Mouse (Mus musculus): ENCODE results near the gene Bdkrb2. TPM values are rescaled to one million over a fixed set of nuclear protein-coding genes. Genes with fewer than 3 reads are reported as not detected.

The Bdkrb2 gene
- polyA plus RNA-seq, 1 experiment from 2014 or later, result 0.46 TPM

GRCm38 (mm10) chr12:105572622-105573021 is 9.6 kb downstream of the Bdkrb2 start:
- Histone ChIP-seq H3K27ac (replicated peaks) (no peak overlapping the region), H3K27me3 (ENCODE audit: low read depth, poor library complexity, severe bottlenecking) (no peaks in the 10 kb centered on the region), H3K9me3 (replicated peaks) (no peaks in the 10 kb centered on the region), H3K4me1 (0 out of 2 replicates have a peak, but pooled peaks cover 12% of the 10 kb centered on the region), H3K36me3 (no peaks in the 10 kb centered on the region), H3K4me3 (no peak overlapping the region)
- no peak for DNase-seq (ENCODE audit: low spot score)
- whole genome bisulfite sequencing, result 83% methylated on average over 2 of the region's 2 CpGs

- 93% methylated on average over 4 of the region's 4 CpGs for WGBS
- no peak overlapping the region for H3K27ac ChIP-seq (replicated peaks)
- no peak for DNase-seq (ENCODE audit: low spot score)
- H3K36me3 ChIP-seq, result no peaks in the 10 kb centered on the region
- H3K4me1 ChIP-seq, result 0 out of 2 replicates have a peak, but pooled peaks cover 12% of the 10 kb centered on the region
- H3K9me3 ChIP-seq (replicated peaks), result no peaks in the 10 kb centered on the region
- H3K4me3 ChIP-seq, result no peak overlapping the region
- no peaks in the 10 kb centered on the region for H3K27me3 ChIP-seq (ENCODE audit: low read depth, poor library complexity, severe bottlenecking)
Observed at GRCm38 (mm10) chr12:105574356-105574755, 11.3 kb downstream of the Bdkrb2 start.

GRCm38 (mm10) chr12:105580490-105580889 is 17.5 kb downstream of the Bdkrb2 start:
- no peak for DNase-seq (ENCODE audit: low spot score)
- no peaks in the 10 kb centered on the region for H3K36me3 ChIP-seq
- H3K9me3 ChIP-seq (replicated peaks), result no peaks in the 10 kb centered on the region
- peaks cover 26% of the 10 kb centered on the region for H3K4me1 ChIP-seq
- WGBS, result 81% methylated on average over 17 of the region's 17 CpGs
- H3K27me3 ChIP-seq (ENCODE audit: low read depth, poor library complexity, severe bottlenecking), result peaks cover 3% of the 10 kb centered on the region
- no peak overlapping the region; the same call in 1 of the 2 replicates for H3K27ac ChIP-seq (replicated peaks)
- H3K4me3 ChIP-seq, result no peak overlapping the region

GRCm38 (mm10) chr12:105582486-105582885 is 19.5 kb downstream of the Bdkrb2 start:
- H3K27ac ChIP-seq (replicated peaks), result no peak overlapping the region
- no peaks in the 10 kb centered on the region for H3K9me3 ChIP-seq (replicated peaks)
- 56% methylated on average over 9 of the region's 9 CpGs for WGBS
- no peaks in the 10 kb centered on the region for H3K36me3 ChIP-seq
- H3K4me1 ChIP-seq, result peaks cover 26% of the 10 kb centered on the region
- H3K27me3 ChIP-seq (ENCODE audit: low read depth, poor library complexity, severe bottlenecking), result peaks cover 12% of the 10 kb centered on the region
- H3K4me3 ChIP-seq, result no peak overlapping the region
- no peak for DNase-seq (ENCODE audit: low spot score)

GRCm38 (mm10) chr12:105583484-105583883 is 20.5 kb downstream of the Bdkrb2 start:
- H3K4me3 ChIP-seq, result no peak overlapping the region
- peaks cover 12% of the 10 kb centered on the region for H3K27me3 ChIP-seq (ENCODE audit: low read depth, poor library complexity, severe bottlenecking)
- no peaks in the 10 kb centered on the region for H3K9me3 ChIP-seq (replicated peaks)
- 15% methylated on average over 2 of the region's 2 CpGs for WGBS
- DNase-seq (ENCODE audit: low spot score), result peak; percentile 45
- no peaks in the 10 kb centered on the region for H3K36me3 ChIP-seq
- H3K4me1 ChIP-seq, result peaks cover 26% of the 10 kb centered on the region
- no peak overlapping the region for H3K27ac ChIP-seq (replicated peaks)

GRCm38 (mm10) chr12:105584851-105585250 is 21.8 kb downstream of the Bdkrb2 start:
- H3K27me3 ChIP-seq (ENCODE audit: low read depth, poor library complexity, severe bottlenecking), result peaks cover 12% of the 10 kb centered on the region
- no peaks in the 10 kb centered on the region for H3K36me3 ChIP-seq
- peaks cover 24% of the 10 kb centered on the region for H3K4me1 ChIP-seq
- H3K27ac ChIP-seq (replicated peaks), result no peak overlapping the region
- 18% methylated on average over 12 of the region's 12 CpGs for WGBS
- no peaks in the 10 kb centered on the region for H3K9me3 ChIP-seq (replicated peaks)
- DNase-seq (ENCODE audit: low spot score), result peak; percentile 83
- H3K4me3 ChIP-seq, result no peak overlapping the region

GRCm38 (mm10) chr12:105587526-105587925 is 24.5 kb downstream of the Bdkrb2 start:
- H3K27ac ChIP-seq (replicated peaks), result no peak overlapping the region
- H3K4me3 ChIP-seq, result no peak overlapping the region
- H3K36me3 ChIP-seq, result no peaks in the 10 kb centered on the region
- H3K4me1 ChIP-seq, result peaks cover 22% of the 10 kb centered on the region
- WGBS, result 88% methylated on average over 8 of the region's 8 CpGs
- no peak for DNase-seq (ENCODE audit: low spot score)
- H3K27me3 ChIP-seq (ENCODE audit: low read depth, poor library complexity, severe bottlenecking), result peaks cover 14% of the 10 kb centered on the region
- no peaks in the 10 kb centered on the region for H3K9me3 ChIP-seq (replicated peaks)

- H3K4me3 ChIP-seq, result no peak overlapping the region
- peaks cover 9% of the 10 kb centered on the region for H3K4me1 ChIP-seq
- WGBS, result 85% methylated on average over 7 of the region's 7 CpGs
- no peak overlapping the region for H3K27ac ChIP-seq (replicated peaks)
- no peaks in the 10 kb centered on the region for H3K9me3 ChIP-seq (replicated peaks)
- H3K27me3 ChIP-seq (ENCODE audit: low read depth, poor library complexity, severe bottlenecking), result peaks cover 13% of the 10 kb centered on the region
- no peaks in the 10 kb centered on the region for H3K36me3 ChIP-seq
- no peak for DNase-seq (ENCODE audit: low spot score)
Observed at GRCm38 (mm10) chr12:105590786-105591185, 27.8 kb downstream of the Bdkrb2 start.

GRCm38 (mm10) chr12:105592361-105592761 is 29.3 kb downstream of the Bdkrb2 start:
- no peak for DNase-seq (ENCODE audit: low spot score)
- 97% methylated on average over 23 of the region's 23 CpGs for WGBS
- no peak overlapping the region for H3K4me3 ChIP-seq
- peaks cover 4% of the 10 kb centered on the region for H3K27me3 ChIP-seq (ENCODE audit: low read depth, poor library complexity, severe bottlenecking)
- H3K36me3 ChIP-seq, result no peaks in the 10 kb centered on the region
- no peak overlapping the region for H3K27ac ChIP-seq (replicated peaks)
- H3K9me3 ChIP-seq (replicated peaks), result no peaks in the 10 kb centered on the region
- peaks cover 12% of the 10 kb centered on the region for H3K4me1 ChIP-seq

- H3K4me1 ChIP-seq, result peaks cover 13% of the 10 kb centered on the region
- DNase-seq (ENCODE audit: low spot score), result no peak
- H3K4me3 ChIP-seq, result no peak overlapping the region
- peaks cover 4% of the 10 kb centered on the region; the same call in 1 of the 2 replicates for H3K27me3 ChIP-seq (ENCODE audit: low read depth, poor library complexity, severe bottlenecking)
- no peaks in the 10 kb centered on the region for H3K36me3 ChIP-seq
- 57% methylated on average over 4 of the region's 4 CpGs for WGBS
- H3K27ac ChIP-seq (replicated peaks), result peak overlapping the region; percentile 1; the same call in 1 of the 2 replicates
- H3K9me3 ChIP-seq (replicated peaks), result no peaks in the 10 kb centered on the region
Observed at GRCm38 (mm10) chr12:105593471-105593870, 30.4 kb downstream of the Bdkrb2 start.

- H3K27ac ChIP-seq (replicated peaks), result no peak overlapping the region
- H3K27me3 ChIP-seq (ENCODE audit: low read depth, poor library complexity, severe bottlenecking), result peaks cover 22% of the 10 kb centered on the region; the same call in 1 of the 2 replicates
- no peaks in the 10 kb centered on the region for H3K9me3 ChIP-seq (replicated peaks)
- H3K4me1 ChIP-seq, result peaks cover 44% of the 10 kb centered on the region
- WGBS, result 82% methylated on average over 8 of the region's 8 CpGs
- H3K36me3 ChIP-seq, result no peaks in the 10 kb centered on the region
- DNase-seq (ENCODE audit: low spot score), result no peak
- H3K4me3 ChIP-seq, result no peak overlapping the region
Observed at GRCm38 (mm10) chr12:105597135-105597534, 34.1 kb downstream of the Bdkrb2 start.

GRCm38 (mm10) chr12:105598503-105598902 is 35.5 kb downstream of the Bdkrb2 start:
- H3K36me3 ChIP-seq, result no peaks in the 10 kb centered on the region
- no peak overlapping the region for H3K4me3 ChIP-seq
- no peaks in the 10 kb centered on the region for H3K9me3 ChIP-seq (replicated peaks)
- H3K27me3 ChIP-seq (ENCODE audit: low read depth, poor library complexity, severe bottlenecking), result peaks cover 31% of the 10 kb centered on the region
- 86% methylated on average over 10 of the region's 10 CpGs for WGBS
- H3K27ac ChIP-seq (replicated peaks), result no peak overlapping the region; the same call in 1 of the 2 replicates
- no peak for DNase-seq (ENCODE audit: low spot score)
- peaks cover 45% of the 10 kb centered on the region for H3K4me1 ChIP-seq

- Histone ChIP-seq H3K4me3 (no peak overlapping the region), H3K36me3 (no peaks in the 10 kb centered on the region), H3K9me3 (replicated peaks) (no peaks in the 10 kb centered on the region), H3K27ac (replicated peaks) (no peak overlapping the region; the same call in 1 of the 2 replicates), H3K27me3 (ENCODE audit: low read depth, poor library complexity, severe bottlenecking) (peaks cover 37% of the 10 kb centered on the region), H3K4me1 (peaks cover 41% of the 10 kb centered on the region)
- 67% methylated on average over 5 of the region's 5 CpGs for WGBS
- no peak for DNase-seq (ENCODE audit: low spot score)
Observed at GRCm38 (mm10) chr12:105599098-105599497, 36.1 kb downstream of the Bdkrb2 start.

GRCm38 (mm10) chr12:105601586-105601985 is 38.6 kb downstream of the Bdkrb2 start:
- no peak overlapping the region for H3K4me3 ChIP-seq
- peaks cover 54% of the 10 kb centered on the region for H3K27me3 ChIP-seq (ENCODE audit: low read depth, poor library complexity, severe bottlenecking)
- H3K36me3 ChIP-seq, result no peaks in the 10 kb centered on the region
- H3K9me3 ChIP-seq (replicated peaks), result no peaks in the 10 kb centered on the region
- H3K27ac ChIP-seq (replicated peaks), result 0 out of 2 replicates have a peak overlapping the region, but pooled peaks have one; percentile 60
- peaks cover 65% of the 10 kb centered on the region for H3K4me1 ChIP-seq
- DNase-seq (ENCODE audit: low spot score), result no peak
- WGBS, result 73% methylated on average over 6 of the region's 6 CpGs
